Mouse (Mus musculus) heart, postnatal 0 days (tissue): Measurements from ENCODE around the gene D6Wsu163e.

Experiments
- CTCF ChIP-seq: IDR thresholded peaks from 2 replicates; pipeline ENCODE4 v1.5.1; 2016; ENCODE audit warnings: antibody characterized with exemption, control low read depth, low read depth
- EP300 ChIP-seq: IDR thresholded peaks from 2 replicates; pipeline ENCODE4 v1.6.1; 2016; ENCODE audit warnings: antibody characterized with exemption, low read depth

- TF ChIP-seq EP300: no peak
- no peak for TF ChIP-seq CTCF
Measured at GRCm38 (mm10) chr6:126961371-126962018, 21.7 kb downstream of the D6Wsu163e start.
